Comparison of ENCODE assay signal across 7 mouse cellular contexts in genomic region chr10:8516916-8517524, GRCm38 (mm10). TPM values are rescaled to one million over a fixed set of nuclear protein-coding genes. Genes with fewer than 3 reads are reported as not detected.
DNase-seq lines count a peak whose midpoint lies in the region; ATAC-seq lines count a peak whose summit lies in the region.

No protein-coding gene starts in this region.

- H3K9me3 ChIP-seq in lung, embryonic 15.5 days = no peaks in the 10 kb centered on the region
- H3K9me3 ChIP-seq in hindbrain, embryonic 10.5 days = no peaks in the 10 kb centered on the region
- H3K9me3 ChIP-seq in midbrain, embryonic 15.5 days = no peaks in the 10 kb centered on the region

- H3K36me3 ChIP-seq in lung, embryonic 15.5 days = no peaks in the 10 kb centered on the region
- 0 out of 2 replicates have a peak, but pooled peaks cover 4% of the 10 kb centered on the region for H3K36me3 ChIP-seq in hindbrain, embryonic 10.5 days
- no peaks in the 10 kb centered on the region for H3K36me3 ChIP-seq in midbrain, embryonic 15.5 days (replicated peaks)

- peaks cover 9% of the 10 kb centered on the region; the same call in 1 of the 2 replicates for H3K27me3 ChIP-seq in lung, embryonic 15.5 days
- peaks cover 31% of the 10 kb centered on the region for H3K27me3 ChIP-seq in hindbrain, embryonic 10.5 days (ENCODE audit: insufficient read depth, poor library complexity, severe bottlenecking)
- peaks cover 17% of the 10 kb centered on the region; the same call in 1 of the 2 replicates for H3K27me3 ChIP-seq in midbrain, embryonic 15.5 days (replicated peaks)

- no peak overlapping the region for H3K27ac ChIP-seq in lung, embryonic 15.5 days
- no peak overlapping the region for H3K27ac ChIP-seq in hindbrain, embryonic 10.5 days
- H3K27ac ChIP-seq in midbrain, embryonic 15.5 days = no peak overlapping the region

- WGBS in lung, embryonic 15.5 days = 17% methylated on average over 9 of the region's 9 CpGs
- WGBS in hindbrain, embryonic 10.5 days = 22% methylated on average over 9 of the region's 9 CpGs
- 21% methylated on average over 9 of the region's 9 CpGs for WGBS in midbrain, embryonic 15.5 days

- H3K4me1 ChIP-seq in lung, embryonic 15.5 days = peaks cover 10% of the 10 kb centered on the region; the same call in 1 of the 2 replicates
- H3K4me1 ChIP-seq in hindbrain, embryonic 10.5 days (replicated peaks) = peaks cover 13% of the 10 kb centered on the region
- peaks cover 18% of the 10 kb centered on the region for H3K4me1 ChIP-seq in midbrain, embryonic 15.5 days

- H3K4me2 ChIP-seq in lung, embryonic 15.5 days = peak overlapping the region; percentile 92
- peak overlapping the region; percentile 94 for H3K4me2 ChIP-seq in midbrain, embryonic 15.5 days

- no peak for DNase-seq in lung, postnatal 10 days
- peak; percentile 90 for DNase-seq in cerebellum, adult 9-11 months
- DNase-seq in hindbrain, embryonic 10.5 days (ENCODE audit: low spot score) = peak; percentile 15
- no peak for DNase-seq in layer of hippocampus, adult 9-11 months
- DNase-seq in layer of hippocampus, adult 11-12 months (ENCODE audit: low spot score) = no peak

- no peak for ATAC-seq in lung, embryonic 15.5 days (ENCODE audit: borderline replicate concordance, extremely low read depth, low FRiP score, low TSS enrichment)
- ATAC-seq in midbrain, embryonic 15.5 days (replicated peaks) = no peak

- H3K9ac ChIP-seq in lung, embryonic 15.5 days = no peak overlapping the region
- H3K9ac ChIP-seq in midbrain, embryonic 15.5 days = no peak overlapping the region

- H3K4me3 ChIP-seq in lung, embryonic 15.5 days = peak overlapping the region; percentile 70
- peak overlapping the region; percentile 85 for H3K4me3 ChIP-seq in hindbrain, embryonic 10.5 days
- peak overlapping the region; percentile 88 for H3K4me3 ChIP-seq in midbrain, embryonic 15.5 days

RNA-seq across cellular contexts. Expression of gene Ust, which starts 1.6 kb away (rescaled TPM):
- polyA plus RNA-seq in lung, embryonic 15.5 days (2015; fragmentation: Nextera tagmentation; extraction: Ambion mirVana) = 5.8 and 6.8 TPM in 2 replicates
- 2.5 and 3.2 TPM in 2 replicates for polyA plus RNA-seq in hindbrain, embryonic 10.5 days (2016; fragmentation: Nextera tagmentation; extraction: Ambion mirVana)
- polyA plus RNA-seq in midbrain, embryonic 15.5 days (2015; fragmentation: Nextera tagmentation; extraction: Ambion mirVana) = 4.5 and 4.9 TPM in 2 replicates

Comparison
In these comparisons a context has a peak if more than half of its experiments do, and no peak if none do; other contexts are left out.
1. DNase-seq: peak in cerebellum, adult 9-11 months (single experiment) and hindbrain, embryonic 10.5 days (single experiment); none in lung, postnatal 10 days (single experiment), layer of hippocampus, adult 9-11 months (single experiment) and layer of hippocampus, adult 11-12 months (single experiment).
2. Peak in every context shown above with its lines, with median percentiles within 50 percentile points of each other: H3K4me3 ChIP-seq.